14 mouse cellular contexts compared by ENCODE assay signal in genomic region chr9:59254716-59255421, GRCm38 (mm10). TPM values are rescaled to one million over a fixed set of nuclear protein-coding genes. Genes with fewer than 3 reads are reported as not detected.
DNase-seq lines count a peak whose midpoint lies in the region; ATAC-seq and TF ChIP-seq lines count a peak whose summit lies in the region.
"Had no signal": no experiment of that assay in that cellular context is flagged by ENCODE, and none has a peak within 500 bp of the region (broad histone marks: within the 10 kb centered on the region; RNA-seq: fewer than 3 reads in every experiment).

No protein-coding gene starts in this region.

- no peaks in the 10 kb centered on the region for H3K27me3 ChIP-seq in neural tube, embryonic 11.5 days (ENCODE audit: control insufficient read depth, insufficient read depth, low read length)
- H3K27me3 ChIP-seq in neural tube, embryonic 15.5 days (replicated peaks), result no peaks in the 10 kb centered on the region
- H3K27me3 ChIP-seq in stomach, postnatal 0 days (ENCODE audit: control insufficient read depth, insufficient read depth, low read length), result no peaks in the 10 kb centered on the region
- H3K27me3 ChIP-seq: CH12.LX; forebrain, embryonic 12.5 days; hindbrain, embryonic 13.5 days; lung, embryonic 15.5 days; midbrain, embryonic 13.5 days had no signal

- peak; percentile 16 for DNase-seq in gastrocnemius, postnatal 25 days
- DNase-seq in gastrocnemius, adult 8-10 months (ENCODE audit: low spot score in 2 of 2), result no peak
- DNase-seq in neural tube, embryonic 11.5 days (ENCODE audit: low spot score), result peak; percentile 22
- DNase-seq in brain, embryonic 14.5 days (ENCODE audit: low read depth), result peak; percentile 40
- no peak for DNase-seq in stomach, postnatal 0 days (ENCODE audit: low spot score)
- no peak for DNase-seq in liver
- DNase-seq in spleen, postnatal 36 days (ENCODE audit: low spot score in 2 of 2), result no peak
- DNase-seq: spleen, adult 18-20 months had no signal

- no peaks in the 10 kb centered on the region for H3K36me3 ChIP-seq in neural tube, embryonic 11.5 days (ENCODE audit: control insufficient read depth, insufficient read depth, low read length)
- H3K36me3 ChIP-seq in neural tube, embryonic 15.5 days, result no peaks in the 10 kb centered on the region
- H3K36me3 ChIP-seq in stomach, postnatal 0 days (ENCODE audit: control insufficient read depth, insufficient read depth, low read length), result no peaks in the 10 kb centered on the region
- H3K36me3 ChIP-seq: forebrain, embryonic 12.5 days; hindbrain, embryonic 13.5 days; lung, embryonic 15.5 days; midbrain, embryonic 13.5 days had no signal

- no peak for TF ChIP-seq EP300 in stomach, postnatal 0 days (optimal IDR thresholded peaks at IDR 0.05)

- H3K4me3 ChIP-seq in neural tube, embryonic 11.5 days (ENCODE audit: low read depth, low read length), result no peak overlapping the region
- no peak overlapping the region for H3K4me3 ChIP-seq in neural tube, embryonic 15.5 days (replicated peaks)
- H3K4me3 ChIP-seq in stomach, postnatal 0 days (ENCODE audit: low read depth, low read length), result no peak overlapping the region
- H3K4me3 ChIP-seq: forebrain, embryonic 12.5 days; hindbrain, embryonic 13.5 days; lung, embryonic 15.5 days; midbrain, embryonic 13.5 days had no signal

- H3K4me1 ChIP-seq in neural tube, embryonic 11.5 days (ENCODE audit: control insufficient read depth, insufficient read depth, low read length), result peaks cover 3% of the 10 kb centered on the region; the same call in 1 of the 2 replicates
- H3K4me1 ChIP-seq in neural tube, embryonic 15.5 days, result peaks cover 9% of the 10 kb centered on the region
- H3K4me1 ChIP-seq in stomach, postnatal 0 days (replicated peaks; ENCODE audit: control insufficient read depth, insufficient read depth), result no peaks in the 10 kb centered on the region
- H3K4me1 ChIP-seq: lung, embryonic 15.5 days had no signal

- no peak overlapping the region for H3K9ac ChIP-seq in neural tube, embryonic 11.5 days (ENCODE audit: low read length)
- H3K9ac ChIP-seq in neural tube, embryonic 15.5 days (replicated peaks), result no peak overlapping the region
- no peak overlapping the region for H3K9ac ChIP-seq in stomach, postnatal 0 days (ENCODE audit: low read length)
- H3K9ac ChIP-seq: forebrain, embryonic 12.5 days; hindbrain, embryonic 13.5 days; lung, embryonic 15.5 days; midbrain, embryonic 13.5 days had no signal

- ATAC-seq in neural tube, embryonic 11.5 days (ENCODE audit: insufficient read depth, low FRiP score, low TSS enrichment), result no peak
- no peak for ATAC-seq in neural tube, embryonic 15.5 days (ENCODE audit: low FRiP score)
- 0 out of 2 replicates have a peak, but pooled peaks have one; percentile 35 for ATAC-seq in stomach, postnatal 0 days (ENCODE audit: low FRiP score, low TSS enrichment)
- ATAC-seq: midbrain, embryonic 13.5 days had no signal

- no peak for TF ChIP-seq POLR2A in brain, embryonic 14.5 days (IDR thresholded peaks at IDR 0.05; ENCODE audit: borderline replicate concordance, extremely low read depth, insufficient read depth, insufficient read length, poor library complexity, severe bottlenecking)

- no peak overlapping the region for H3K4me2 ChIP-seq in neural tube, embryonic 11.5 days (ENCODE audit: low read depth)
- H3K4me2 ChIP-seq in neural tube, embryonic 15.5 days, result no peak overlapping the region
- H3K4me2 ChIP-seq in stomach, postnatal 0 days (replicated peaks; ENCODE audit: low read depth), result no peak overlapping the region
- H3K4me2 ChIP-seq: forebrain, embryonic 12.5 days; hindbrain, embryonic 13.5 days; lung, embryonic 15.5 days; midbrain, embryonic 13.5 days had no signal

- WGBS in neural tube, embryonic 11.5 days, result 74% methylated on average over 5 of the region's 5 CpGs
- 63% methylated on average over 5 of the region's 5 CpGs for WGBS in neural tube, embryonic 15.5 days
- WGBS in stomach, postnatal 0 days, result 36% methylated on average over 5 of the region's 5 CpGs

- no peaks in the 10 kb centered on the region for H3K9me3 ChIP-seq in neural tube, embryonic 11.5 days (ENCODE audit: control insufficient read depth, low read length)
- H3K9me3 ChIP-seq in neural tube, embryonic 15.5 days (replicated peaks), result no peaks in the 10 kb centered on the region
- no peaks in the 10 kb centered on the region for H3K9me3 ChIP-seq in stomach, postnatal 0 days (ENCODE audit: control insufficient read depth, low read length)
- H3K9me3 ChIP-seq: forebrain, embryonic 12.5 days; lung, embryonic 15.5 days; midbrain, embryonic 13.5 days had no signal

- no peak for TF ChIP-seq CTCF in brain, embryonic 14.5 days (IDR thresholded peaks at IDR 0.05; ENCODE audit: borderline replicate concordance, extremely low read depth, insufficient read depth, insufficient read length)
- TF ChIP-seq CTCF in stomach, postnatal 0 days (IDR thresholded peaks at IDR 0.05; ENCODE audit: low read depth), result no peak

- no peak overlapping the region for H3K27ac ChIP-seq in neural tube, embryonic 11.5 days (ENCODE audit: low read depth, low read length)
- no peak overlapping the region for H3K27ac ChIP-seq in neural tube, embryonic 15.5 days (replicated peaks)
- no peak overlapping the region for H3K27ac ChIP-seq in stomach, postnatal 0 days (replicated peaks)
- H3K27ac ChIP-seq: forebrain, embryonic 12.5 days; hindbrain, embryonic 13.5 days; lung, embryonic 15.5 days; midbrain, embryonic 13.5 days had no signal

RNA-seq across cellular contexts. Expression of gene Adpgk, which starts 36.5 kb away (rescaled TPM):
- total RNA-seq in gastrocnemius, postnatal 25 days (2021), result 1 to 10 TPM; 7.1 to 7.5 TPM
- total RNA-seq in gastrocnemius, adult 8-10 months (2022), result 1 to 10 TPM; 6.1 to 7.6 (median 7.3) TPM
- polyA plus RNA-seq in neural tube, embryonic 11.5 days (2014; fragmentation: Nextera tagmentation; extraction: Ambion mirVana), result 48.6 and 50.0 TPM in 2 replicates
- 24.1 and 26.5 TPM in 2 replicates for polyA plus RNA-seq in neural tube, embryonic 15.5 days (2015; fragmentation: Nextera tagmentation; extraction: Ambion mirVana)
- polyA plus RNA-seq in brain, embryonic 14.5 days (2012; rRNA removed), result 17.6 and 20.7 TPM in 2 replicates
- 14.8 and 16.0 TPM in 2 replicates for polyA plus RNA-seq in stomach, postnatal 0 days (2015; fragmentation: Nextera tagmentation; extraction: Ambion mirVana)

Comparison
In these comparisons a context has a peak if more than half of its experiments do, and no peak if none do; other contexts are left out.
1. DNase-seq: peak in gastrocnemius, postnatal 25 days (single experiment), neural tube, embryonic 11.5 days (single experiment) and brain, embryonic 14.5 days (single experiment); none in gastrocnemius, adult 8-10 months (0 of 2), stomach, postnatal 0 days (single experiment), liver (single experiment) and spleen, postnatal 36 days (0 of 2).